Mouse (Mus musculus): ENCODE results near the gene Dgki.

- TF ChIP-seq CTCF (IDR thresholded peaks at IDR 0.05; ENCODE audit: borderline replicate concordance, insufficient read depth, low read depth, low read length) = no peak
- TF ChIP-seq POLR2A (IDR thresholded peaks at IDR 0.05; ENCODE audit: borderline replicate concordance, insufficient read depth, low read length) = no peak
Measured at GRCm38 (mm10) chr6:36988800-36989199, 311.2 kb downstream of the Dgki start.

Measured in cerebellum, adult 2 months (tissue).